Mouse (Mus musculus) activated CD4-positive, CD25-positive, alpha-beta regulatory T cell, adult 9 weeks (primary cell): ENCODE measurements around the gene Sned1. TPM values are rescaled to one million over a fixed set of nuclear protein-coding genes. Genes with fewer than 3 reads are reported as not detected.

Experiments used
- polyA plus RNA-seq: library from polyadenylated mRNA; unstranded; fragments of 100-300 nt; shearing (Covaris generic); gene quantifications from one replicate; pipeline ENCODE4 v1.2.1, GENCODE M21; 2017

Sned1 gene
- polyA plus RNA-seq: 0.23 TPM

DNA sequence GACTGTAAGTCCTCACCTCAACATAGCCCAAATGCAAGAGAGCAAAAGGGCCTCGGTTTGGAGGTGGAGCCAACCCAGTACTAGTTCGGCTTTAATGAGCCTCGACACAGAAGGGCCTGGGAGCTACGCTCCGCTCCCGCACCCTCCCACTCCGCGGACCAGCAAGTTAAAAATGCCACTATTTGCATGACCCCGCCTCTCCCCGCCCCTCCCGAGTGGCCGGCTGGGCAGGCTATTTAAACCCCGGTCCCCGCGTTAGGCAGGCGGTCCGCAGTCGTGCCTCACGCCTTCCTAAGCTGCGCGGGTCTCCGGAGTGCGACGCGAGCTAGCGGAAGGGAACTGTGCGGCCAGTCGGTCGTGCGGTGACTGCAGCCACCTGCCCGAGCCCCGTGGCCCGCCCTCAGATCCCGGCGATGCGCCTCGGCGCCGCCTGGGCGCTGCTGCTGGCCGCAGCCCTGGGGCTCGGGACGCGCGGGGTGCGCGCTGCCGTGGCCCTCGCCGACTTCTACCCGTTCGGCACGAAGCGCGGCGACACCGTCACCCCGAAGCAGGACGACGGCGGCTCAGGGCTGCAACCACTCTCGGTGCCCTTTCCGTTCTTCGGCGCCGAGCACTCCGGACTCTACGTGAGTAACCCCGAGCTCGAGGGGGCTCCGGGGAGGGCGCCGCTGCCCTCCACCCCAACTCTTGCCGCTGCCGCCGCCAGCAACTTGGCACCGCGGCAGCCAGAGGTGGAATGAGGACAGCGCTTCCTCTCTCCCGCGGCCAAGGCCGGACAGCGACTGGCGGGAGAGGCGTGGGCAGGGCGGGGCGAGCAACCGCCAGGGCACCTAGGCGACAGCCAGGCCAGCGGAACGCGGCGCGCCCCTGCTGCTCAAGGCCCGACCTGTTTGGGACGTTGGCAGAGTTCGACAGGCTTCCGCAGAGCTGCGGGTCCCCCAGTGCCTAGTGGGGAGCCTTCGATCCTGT is at the start of gene Sned1:
Sned1 (plus strand) TSS at position 266 of the 969 bp plus-strand sequence.

DNA sequence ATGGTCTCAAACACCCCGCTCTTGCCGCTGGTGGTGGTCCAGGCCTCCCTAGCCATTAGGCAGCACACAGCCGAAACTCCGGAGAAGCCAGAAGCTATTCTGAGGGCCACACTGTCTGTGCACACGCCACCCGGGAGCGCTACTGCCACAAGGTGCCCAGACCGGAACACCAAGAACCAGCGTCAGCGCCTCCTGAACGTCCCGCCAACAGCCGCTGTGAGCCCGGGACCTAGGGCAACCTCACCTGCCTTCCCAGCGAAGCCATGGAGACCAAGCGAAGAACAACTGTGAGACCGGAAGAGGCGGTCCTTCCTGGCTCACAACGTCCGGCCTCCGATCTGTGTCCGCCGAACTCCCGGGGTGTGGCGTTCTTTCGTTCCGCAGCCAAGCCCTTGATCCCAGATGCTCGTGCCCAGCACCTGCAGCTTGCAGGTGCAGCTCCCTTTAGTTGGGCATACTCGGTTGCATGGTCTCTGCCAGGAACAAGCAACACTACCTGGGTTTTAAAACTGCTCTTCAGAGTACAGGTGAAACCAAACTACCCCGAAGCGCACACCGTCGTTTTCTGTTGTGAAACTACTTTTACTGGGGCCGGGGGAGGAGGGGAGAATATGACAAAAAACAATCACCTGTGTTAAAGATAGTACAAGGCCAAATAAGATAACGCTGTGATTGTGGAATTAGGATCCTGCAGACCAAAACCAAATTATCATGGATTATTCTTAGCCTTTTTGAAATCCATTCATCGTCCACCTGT is 70.1 kb downstream of the Sned1 start, which contains the start of gene Mterf4:
Mterf4 (minus strand) TSS at position 335 of the 757 bp plus-strand sequence.

DNA sequence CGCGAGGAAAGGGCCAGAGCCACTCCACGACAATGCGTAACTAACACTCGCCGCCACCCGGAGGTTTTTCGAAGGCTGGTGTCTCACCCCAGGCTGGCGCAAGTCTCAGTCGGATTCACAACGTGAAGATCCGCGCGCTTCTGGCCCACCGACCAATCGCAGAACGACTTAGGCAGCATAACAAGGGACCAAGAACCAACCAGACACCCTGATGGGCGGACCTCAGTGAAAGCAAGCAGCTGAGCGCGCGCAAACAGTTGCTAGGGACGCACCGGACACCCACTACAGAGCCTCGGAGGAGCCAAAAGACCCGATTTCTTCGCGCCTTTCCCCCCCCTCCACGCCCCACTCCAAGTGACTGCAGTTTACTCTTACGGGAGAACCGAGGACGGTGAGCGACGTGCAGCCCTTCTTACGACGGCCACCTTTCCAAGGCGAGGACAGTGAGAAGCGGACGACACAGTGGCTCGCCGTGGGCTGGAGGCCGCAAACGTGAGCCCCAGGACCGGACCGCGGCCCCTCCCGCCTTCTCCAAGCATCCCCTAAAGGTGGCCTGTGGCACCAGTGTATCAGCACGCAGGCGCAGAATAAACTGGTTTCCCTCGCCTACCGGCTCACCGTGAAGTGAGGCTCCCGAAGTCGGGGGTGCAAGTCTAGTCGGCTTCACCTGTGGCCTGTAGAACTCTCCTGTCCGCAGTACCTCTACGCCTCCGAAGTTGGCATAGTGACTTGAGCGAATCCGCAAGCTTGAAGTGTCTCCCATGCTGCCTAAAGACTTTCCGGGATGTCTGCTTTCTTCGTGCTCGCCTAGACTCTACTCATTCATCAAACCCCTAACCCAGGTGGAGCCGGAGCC is 107.2 kb downstream of the Sned1 start, which contains the start of the genes Ppp1r7 and Pask:
Ppp1r7 (plus strand) TSS at position 207 of the 856 bp plus-strand sequence.
Pask (minus strand) TSS at position 835 of the 856 bp plus-strand sequence.

Other genes with a start within 250 kb of the Sned1 start
- gene Aqp12, start 229.5 kb upstream of the Sned1 start, polyA plus RNA-seq: not detected
- gene Kif1a, start 133.9 kb upstream of the Sned1 start, polyA plus RNA-seq: not detected
- gene Agxt, start 100.6 kb upstream of the Sned1 start, polyA plus RNA-seq: not detected
- not detected for gene 2310007B03Rik, start 74.9 kb upstream of the Sned1 start, polyA plus RNA-seq
- gene Crocc2, start 67.1 kb upstream of the Sned1 start, polyA plus RNA-seq: not detected
- 25.8 TPM for gene Mterf4, start 70.1 kb downstream of the Sned1 start, polyA plus RNA-seq
- 61.3 TPM for gene Ppp1r7, start 107.0 kb downstream of the Sned1 start, polyA plus RNA-seq
- 1.6 TPM for gene Pask, start 107.6 kb downstream of the Sned1 start, polyA plus RNA-seq
- gene Ano7, start 138.1 kb downstream of the Sned1 start, polyA plus RNA-seq: 0.62 TPM
- gene Hdlbp, start 243.0 kb downstream of the Sned1 start, polyA plus RNA-seq: 77.3 TPM